Mouse (Mus musculus) lung, adult 2 months (tissue): ENCODE measurements at regions not wholly inside any gene's neighbourhood (a gene's known extent, or its start where the extent isn't known, plus 50 kb on each side); places are given as distances from the start of the nearest gene placed in this dataset.

Experiments
- CTCF ChIP-seq: fragments of 200-500 bp; IDR thresholded peaks from 2 replicates; pipeline ENCODE4 v1.5.1; 2011; ENCODE audit warnings: mild to moderate bottlenecking, low read length, control low read depth; ENCODE audit not compliant: insufficient read depth
- POLR2A ChIP-seq: fragments of 200-500 bp; IDR thresholded peaks from 2 replicates; pipeline ENCODE4 v1.6.1; 2011; ENCODE audit warnings: low read depth, mild to moderate bottlenecking, control low read depth, low read length, borderline replicate concordance; ENCODE audit errors: extremely low read depth

GRCm38 (mm10) chr2:71621458-71621857 lies 74.9 kb upstream of the Dlx2 start:
- no peak for TF ChIP-seq CTCF
- TF ChIP-seq POLR2A: no peak
